Mouse (Mus musculus): ENCODE measurements around the gene Iqcj.
"Not testable (repeated sequence)": the region's sequence is repeated elsewhere in the genome, so short reads cannot be mapped to it uniquely, and the experiment has no call there.

Iqcj gene

DNA sequence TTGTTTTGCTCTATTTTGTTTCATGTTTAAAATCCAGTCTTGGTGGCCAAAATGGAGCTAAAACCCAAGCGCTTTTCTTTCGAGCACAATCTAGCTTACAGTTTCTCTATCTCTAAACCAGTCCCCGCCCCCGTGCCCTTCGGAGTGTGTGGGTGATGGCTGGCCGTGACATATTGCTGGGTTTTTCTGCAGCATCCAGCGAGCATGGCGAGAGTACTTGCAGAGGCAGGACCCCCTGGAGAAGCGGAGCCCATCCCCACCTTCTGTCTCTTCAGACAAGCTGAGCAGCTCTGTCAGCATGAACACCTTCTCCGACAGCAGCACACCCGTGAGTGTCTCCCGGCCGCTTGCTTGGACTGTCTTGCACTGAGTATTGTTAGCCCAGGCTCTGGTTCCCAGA, 163.1 kb downstream of the Iqcj start:
- in situ Hi-C loops (cut with MboI; ENCODE audit: low pct_unique_long_range_greater_than_20kb in 1 of 2, low sequenced_read_pairs in 2 of 2, unreplicated experiment in 1 of 2) = loop anchor here (25.0 kb wide), 2 partner anchors 482 to 657 kb away; no protein-coding TSS in a partner anchor

DNA sequence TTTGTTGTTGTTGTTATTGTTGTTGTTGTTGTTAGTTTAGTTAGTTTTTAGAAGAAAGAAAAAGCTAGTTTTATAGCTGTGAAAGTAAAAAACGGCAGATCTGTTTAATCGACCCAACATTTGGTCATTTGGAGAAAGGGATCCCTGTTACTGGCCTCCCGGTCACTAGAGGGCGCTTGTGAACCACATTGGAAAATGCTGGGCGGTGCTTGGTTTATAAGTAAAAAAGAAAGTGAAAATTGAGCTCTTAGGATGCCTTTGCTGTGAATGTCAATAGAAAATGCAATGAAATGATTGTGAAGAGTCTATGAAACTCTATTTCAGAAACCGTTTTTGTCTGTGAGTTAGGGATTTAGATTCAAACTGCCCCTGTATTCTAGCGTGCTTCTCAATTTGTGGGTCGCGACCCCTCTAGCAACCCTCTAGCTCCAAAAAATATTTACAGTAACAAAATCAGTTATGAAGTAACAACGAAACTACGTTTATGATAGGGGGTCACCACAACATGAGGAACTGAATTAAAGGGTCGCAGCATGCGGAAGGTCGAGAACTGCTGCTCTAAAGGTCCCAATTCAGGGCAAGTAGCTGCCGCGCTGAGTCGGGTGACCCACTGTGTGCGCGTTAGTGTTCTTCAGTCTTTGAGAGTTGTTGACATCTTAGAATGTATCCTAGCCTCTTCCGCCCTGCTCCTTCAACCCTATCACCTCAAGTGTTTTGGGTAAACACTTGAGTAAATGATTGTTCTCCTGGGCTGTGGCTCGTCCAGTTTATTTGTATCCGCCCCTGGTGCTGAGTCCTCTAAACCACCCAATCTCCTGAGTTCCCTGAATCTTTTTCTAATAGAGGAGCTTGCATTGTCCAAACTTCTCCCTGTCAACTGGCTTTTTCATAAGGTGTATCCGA, 164.6 kb downstream of the Iqcj start:
- in situ Hi-C loops (cut with MboI; ENCODE audit: low pct_unique_long_range_greater_than_20kb in 1 of 2, low sequenced_read_pairs in 2 of 2, unreplicated experiment in 1 of 2) = loop anchor here (25.0 kb wide), 2 partner anchors 481 to 656 kb away; no protein-coding TSS in a partner anchor

DNA sequence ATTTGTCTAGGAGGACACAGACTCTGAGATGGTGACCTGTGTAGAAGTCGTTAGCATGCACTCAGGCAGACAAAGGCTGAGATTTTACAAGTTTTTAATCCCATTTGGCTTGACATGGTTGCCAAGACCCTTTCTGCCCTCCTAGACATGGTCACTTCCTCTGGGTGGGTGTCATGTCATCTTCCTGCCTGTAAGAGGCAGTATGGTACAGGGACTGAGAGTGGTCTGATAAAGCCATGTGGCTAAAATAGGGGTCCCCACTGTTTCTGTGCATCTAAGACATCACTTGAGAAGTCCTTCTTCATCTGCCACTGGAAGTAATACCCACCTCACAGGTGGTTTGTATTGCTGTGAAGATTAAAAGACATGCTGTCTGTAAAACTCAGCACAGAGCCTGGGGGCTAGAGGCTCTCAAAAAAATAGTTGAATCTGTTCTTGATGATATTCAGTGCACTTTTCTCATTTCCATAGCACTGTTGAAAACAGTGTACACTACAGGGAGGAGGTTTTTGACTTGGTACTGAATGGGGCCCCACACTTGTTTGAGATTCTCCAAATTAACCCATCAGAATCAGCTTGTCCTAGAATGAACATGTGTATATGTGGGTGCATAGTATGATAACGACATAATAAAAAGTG, 167.3 kb downstream of the Iqcj start:
- in situ Hi-C loops (cut with MboI; ENCODE audit: low pct_unique_long_range_greater_than_20kb in 1 of 2, low sequenced_read_pairs in 2 of 2, unreplicated experiment in 1 of 2) = loop anchor here (25.0 kb wide), 2 partner anchors 478 to 653 kb away; no protein-coding TSS in a partner anchor

DNA sequence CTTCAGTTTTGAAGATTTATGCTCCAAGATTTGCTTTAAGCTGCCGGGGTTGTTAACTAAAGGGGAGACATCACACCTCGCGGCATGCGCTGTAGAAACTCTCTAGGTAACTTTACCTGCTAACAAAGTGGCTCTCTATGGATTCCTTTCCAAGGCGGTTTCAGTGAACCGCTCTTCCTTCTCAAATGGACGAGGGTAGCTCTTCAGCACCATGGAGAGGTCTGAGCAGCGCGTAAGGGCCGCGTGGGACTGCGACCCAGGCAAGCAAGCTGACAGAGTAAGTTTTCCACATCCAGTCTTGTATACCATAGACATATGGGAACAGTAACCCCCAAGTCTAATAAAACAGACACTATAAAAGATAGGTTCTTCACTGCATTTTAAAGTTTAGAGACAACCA, 172.7 kb downstream of the Iqcj start, which contains the start of gene Schip1:
TSS of gene Schip1 (plus strand) at position 72 of the 400 bp plus-strand sequence.
- in situ Hi-C loops (cut with MboI; ENCODE audit: low pct_unique_long_range_greater_than_20kb in 1 of 2, low sequenced_read_pairs in 2 of 2, unreplicated experiment in 1 of 2) = loop anchor here (10.0 to 25.0 kb wide), 3 partner anchors 473 to 648 kb away; no protein-coding TSS in a partner anchor

DNA sequence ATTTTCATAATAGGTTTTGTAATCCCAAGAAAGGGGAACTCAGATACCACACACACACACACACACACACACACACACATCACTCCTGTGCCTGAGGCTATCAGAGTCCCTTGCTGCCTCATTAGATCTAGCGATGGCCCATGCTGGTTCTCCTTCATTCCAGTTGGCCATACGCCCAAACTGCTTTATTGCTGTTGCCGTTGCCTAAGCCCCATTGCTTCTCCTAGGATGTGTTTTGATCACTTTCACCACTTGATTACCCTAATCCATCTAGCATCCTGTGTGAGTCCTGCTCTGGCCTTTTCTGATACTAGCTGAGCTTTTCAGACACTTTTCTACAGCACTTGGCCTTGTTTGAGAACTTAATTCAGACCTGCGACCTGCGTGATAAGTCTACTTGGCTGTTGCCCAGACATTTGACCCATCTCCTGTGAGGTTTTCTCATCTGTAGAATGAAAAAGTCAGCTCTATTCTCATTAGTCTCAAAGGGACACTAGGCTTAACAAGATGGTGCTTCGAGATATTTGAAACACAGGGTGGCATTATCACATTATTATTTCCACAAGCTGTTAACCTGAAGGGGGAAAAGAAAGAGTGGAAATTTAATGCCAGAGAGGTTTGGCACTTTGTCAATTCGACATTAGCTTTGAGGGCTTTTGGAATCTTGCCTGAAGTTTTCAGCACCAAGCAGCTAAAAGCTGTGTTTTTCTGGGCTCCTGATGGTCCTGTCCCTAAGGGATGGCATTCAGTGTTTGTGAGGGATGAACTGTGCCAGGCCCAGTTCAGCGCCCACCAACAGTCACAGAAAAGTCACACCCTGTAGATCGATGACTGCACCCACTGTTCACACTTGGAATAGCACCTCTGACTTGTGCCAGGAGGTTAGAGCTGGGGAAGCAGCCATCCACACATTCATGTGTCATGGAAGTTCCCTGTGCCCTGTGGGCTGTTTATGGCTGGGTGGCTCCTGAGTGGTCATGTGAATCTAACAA, 179.7 kb downstream of the Iqcj start:
- in situ Hi-C loops (cut with MboI; ENCODE audit: low pct_unique_long_range_greater_than_20kb in 1 of 2, low sequenced_read_pairs in 2 of 2, unreplicated experiment in 1 of 2) = loop anchor here (25.0 kb wide), 2 partner anchors 466 to 641 kb away; no protein-coding TSS in a partner anchor

DNA sequence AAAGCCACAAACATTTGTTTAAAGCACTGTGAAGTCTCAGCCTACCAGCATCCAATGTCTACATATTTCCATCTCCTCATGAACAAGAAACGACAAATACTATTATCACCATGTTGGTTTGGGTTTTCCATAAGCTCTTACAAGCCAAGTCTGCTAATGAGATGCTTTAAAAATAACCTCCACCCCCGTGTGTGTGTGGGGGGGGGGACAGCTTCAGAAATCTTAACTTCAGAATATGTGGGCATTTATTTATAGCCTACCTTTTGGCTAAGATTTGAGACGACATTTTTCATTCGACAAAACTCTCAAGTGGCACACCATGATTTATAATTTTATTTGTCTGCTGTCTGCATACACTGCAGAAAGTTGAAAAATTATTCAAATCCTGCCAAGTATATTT, 185.4 kb downstream of the Iqcj start:
- in situ Hi-C loops (cut with MboI; ENCODE audit: low pct_unique_long_range_greater_than_20kb in 1 of 2, low sequenced_read_pairs in 2 of 2, unreplicated experiment in 1 of 2) = no loop called here

DNA sequence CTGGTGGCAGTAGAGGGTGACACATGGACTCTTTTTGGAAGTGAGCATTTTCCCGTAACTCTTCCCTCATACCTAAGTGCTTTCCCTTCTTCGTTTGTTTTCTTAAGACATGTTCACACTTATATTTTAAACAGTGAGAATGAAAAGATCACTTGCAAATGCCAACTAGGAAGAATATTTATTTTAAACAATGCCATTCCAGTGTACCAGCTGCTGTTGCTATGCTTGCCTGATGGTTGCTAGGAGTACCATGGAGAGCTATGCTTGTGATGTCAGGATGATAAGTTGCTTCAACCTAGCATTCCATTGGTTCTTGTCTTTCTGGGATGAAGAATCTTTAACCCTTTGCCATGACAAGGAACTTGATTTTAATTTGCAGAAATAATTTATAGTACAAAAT, 193.0 kb downstream of the Iqcj start:
- in situ Hi-C loops (cut with MboI; ENCODE audit: low pct_unique_long_range_greater_than_20kb in 1 of 2, low sequenced_read_pairs in 2 of 2, unreplicated experiment in 1 of 2) = no loop called here

DNA sequence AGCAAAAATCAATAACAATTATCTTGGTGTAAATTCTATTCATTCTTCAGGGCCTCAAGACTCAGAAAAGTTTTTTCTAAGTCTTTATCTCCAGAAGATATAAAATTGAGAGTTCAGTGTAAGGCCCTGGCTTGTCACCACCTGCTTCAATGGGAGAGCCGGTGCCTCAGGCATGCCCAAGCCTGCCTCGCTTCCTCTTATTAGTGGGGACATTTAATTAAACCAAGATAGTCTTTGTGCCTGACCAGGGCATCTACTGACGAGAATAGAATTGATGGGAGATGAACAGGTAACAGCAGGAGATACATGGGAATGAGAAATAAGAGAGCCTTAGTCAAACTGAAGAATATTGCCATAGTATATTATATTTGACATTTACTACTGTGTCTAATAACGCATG, 200.1 kb downstream of the Iqcj start:
- in situ Hi-C loops (cut with MboI; ENCODE audit: low pct_unique_long_range_greater_than_20kb in 1 of 2, low sequenced_read_pairs in 2 of 2, unreplicated experiment in 1 of 2) = no loop called here

DNA sequence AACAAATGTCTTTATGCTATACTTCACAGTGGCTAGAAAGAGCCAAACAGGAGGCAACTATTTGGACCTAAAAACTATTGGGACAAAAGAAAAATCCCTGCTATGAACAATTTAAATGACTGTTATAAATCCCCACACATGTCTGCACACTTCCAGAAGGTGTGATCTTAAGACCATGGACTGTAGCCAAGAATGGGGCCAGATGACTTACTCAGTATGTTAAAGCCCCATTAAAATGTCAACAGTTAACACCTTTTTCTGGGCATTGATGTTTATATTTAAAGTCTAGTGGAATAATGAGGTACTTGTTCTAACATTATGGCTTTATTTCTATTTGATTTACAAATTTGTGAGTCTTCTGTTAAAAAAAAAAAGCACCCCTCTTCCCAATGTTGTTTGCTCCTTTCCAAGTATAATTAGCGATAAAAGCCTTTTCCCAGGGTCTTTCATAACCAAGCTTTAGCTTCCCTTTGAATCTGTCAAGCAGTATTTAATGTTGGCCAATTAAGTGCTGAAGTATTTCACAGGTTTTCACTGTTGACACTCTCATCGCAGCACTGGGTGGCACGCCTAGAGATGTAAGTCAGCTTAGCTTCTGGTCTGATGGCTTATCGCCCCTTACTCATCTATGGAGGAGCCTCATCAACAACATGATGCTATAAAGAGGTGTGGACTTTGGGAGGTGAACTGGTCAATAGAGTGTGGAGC, 204.9 kb downstream of the Iqcj start:
- in situ Hi-C loops (cut with MboI; ENCODE audit: low pct_unique_long_range_greater_than_20kb in 1 of 2, low sequenced_read_pairs in 2 of 2, unreplicated experiment in 1 of 2) = no loop called here

DNA sequence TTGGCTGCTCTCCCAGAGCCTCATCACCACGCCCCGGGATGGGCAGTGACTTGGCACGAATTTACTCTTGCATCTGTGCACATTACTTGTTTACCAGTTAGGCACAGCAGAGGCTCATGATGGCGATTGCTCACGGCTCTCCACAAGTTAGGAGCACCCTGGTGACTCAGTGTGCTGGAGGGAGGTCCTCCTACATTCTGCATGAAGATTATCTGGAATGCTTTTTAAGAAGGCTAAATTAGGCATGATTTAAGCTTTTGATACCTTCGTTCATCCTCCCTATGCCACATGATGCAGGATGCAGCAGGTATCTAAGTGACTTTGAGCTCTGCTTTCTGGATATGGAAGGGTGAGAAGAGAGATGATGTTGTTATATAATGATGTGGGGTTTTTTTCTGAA, 207.5 kb downstream of the Iqcj start:
- in situ Hi-C loops (cut with MboI; ENCODE audit: low pct_unique_long_range_greater_than_20kb in 1 of 2, low sequenced_read_pairs in 2 of 2, unreplicated experiment in 1 of 2) = not testable (repeated sequence)

DNA sequence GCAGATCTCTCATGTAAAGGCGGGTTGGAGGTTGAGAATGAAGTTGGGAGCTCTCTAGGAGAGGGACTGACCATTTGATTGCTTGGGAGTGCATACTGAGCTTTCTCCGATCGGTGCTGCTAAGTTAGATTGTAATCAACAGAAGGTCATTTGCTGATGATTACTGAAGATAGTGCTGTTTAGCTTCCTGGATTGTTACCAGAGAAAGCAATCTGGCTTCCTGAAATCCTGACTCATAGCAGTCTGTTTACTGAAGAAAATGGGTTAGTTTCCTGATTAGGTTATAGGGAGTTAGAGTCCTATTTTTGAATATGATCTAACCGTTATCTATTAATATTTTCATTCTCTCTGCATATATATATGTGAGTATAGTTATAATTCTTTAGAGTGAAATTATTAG, 209.3 kb downstream of the Iqcj start:
- in situ Hi-C loops (cut with MboI; ENCODE audit: low pct_unique_long_range_greater_than_20kb in 1 of 2, low sequenced_read_pairs in 2 of 2, unreplicated experiment in 1 of 2) = no loop called here

DNA sequence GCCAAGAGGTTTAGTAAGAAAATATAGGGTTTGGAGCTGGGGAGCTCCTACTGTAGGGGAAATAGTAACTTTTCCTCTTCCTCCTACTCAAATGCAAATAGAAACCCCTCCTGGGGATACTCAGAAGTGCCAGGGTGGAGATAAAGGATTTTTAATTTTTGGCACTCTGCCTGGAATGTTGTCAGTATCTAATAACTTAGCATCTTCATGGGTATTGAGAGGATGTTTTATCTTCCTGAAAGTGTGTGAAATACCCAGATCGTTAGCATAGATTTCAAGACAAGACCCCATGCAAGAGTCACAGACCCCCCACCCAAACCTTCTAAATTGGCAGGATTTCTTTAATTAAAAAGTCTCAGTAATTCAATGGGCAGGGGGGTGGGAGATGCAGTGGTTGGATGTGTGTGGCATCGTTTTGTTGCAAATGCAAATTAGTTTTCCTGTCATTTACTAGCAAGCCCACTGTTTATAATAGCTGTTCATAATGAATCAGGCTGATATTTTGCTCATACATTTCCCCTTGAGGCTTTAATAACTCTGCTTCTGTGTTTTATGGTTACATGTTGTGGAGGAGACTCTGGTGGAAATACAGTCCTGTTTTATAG, 213.2 kb downstream of the Iqcj start:
- in situ Hi-C loops (cut with MboI; ENCODE audit: low pct_unique_long_range_greater_than_20kb in 1 of 2, low sequenced_read_pairs in 2 of 2, unreplicated experiment in 1 of 2) = no loop called here
